Mouse (Mus musculus) embryonic fibroblast, embryonic 13.5 days (primary cell): ENCODE data around the gene Iqca.

ENCODE experiments used
- CTCF ChIP-seq: IDR thresholded peaks from 2 replicates; pipeline ENCODE4 v1.5.1; 2011; ENCODE audit warnings: mild to moderate bottlenecking, control low read depth, low read length, moderate library complexity, borderline replicate concordance; ENCODE audit not compliant: insufficient read depth
- POLR2A ChIP-seq: IDR thresholded peaks from 2 replicates; pipeline ENCODE4 v1.6.1; 2011; ENCODE audit warnings: low read depth, mild to moderate bottlenecking, control low read depth, low read length, moderate library complexity

DNA sequence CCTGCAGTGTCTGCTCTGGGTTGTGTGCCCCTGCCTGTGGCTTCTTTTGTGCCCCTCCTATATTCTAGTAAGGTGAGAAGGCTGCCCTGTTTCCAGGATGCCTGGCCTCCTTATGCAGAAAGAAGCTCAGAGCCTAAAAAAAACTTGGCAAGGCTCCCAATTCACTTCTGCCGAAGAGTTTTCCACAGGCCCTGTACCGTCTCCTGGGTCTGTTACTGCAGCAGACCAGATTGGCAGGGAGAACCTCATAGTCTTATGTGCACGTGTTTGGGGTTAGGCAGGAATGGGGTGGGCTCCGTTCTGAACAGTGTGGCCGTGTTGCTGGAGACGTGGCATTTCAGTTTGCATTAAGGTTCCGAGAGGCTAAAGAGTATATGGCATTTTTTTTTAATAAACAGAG is 23.0 kb upstream of the Iqca start:
- TF ChIP-seq CTCF (no peak), POLR2A (no peak)
